Mouse (Mus musculus) induced T-regulatory cell, adult 2 months (primary cell): ENCODE measurements around the gene Mettl26.
A peak's percentile ranks its signal among the peaks of the same experiment; 100 is the strongest.

Experiments
- DNase-seq: peaks from one replicate; pipeline ENCODE4 v3.0.0-alpha.2; 2012; ENCODE audit warnings: low read depth

Gene Mettl26

GRCm38 (mm10) chr17:25886806-25887205 is 11.9 kb downstream of the Mettl26 start:
- DNase-seq, result no peak

DNA sequence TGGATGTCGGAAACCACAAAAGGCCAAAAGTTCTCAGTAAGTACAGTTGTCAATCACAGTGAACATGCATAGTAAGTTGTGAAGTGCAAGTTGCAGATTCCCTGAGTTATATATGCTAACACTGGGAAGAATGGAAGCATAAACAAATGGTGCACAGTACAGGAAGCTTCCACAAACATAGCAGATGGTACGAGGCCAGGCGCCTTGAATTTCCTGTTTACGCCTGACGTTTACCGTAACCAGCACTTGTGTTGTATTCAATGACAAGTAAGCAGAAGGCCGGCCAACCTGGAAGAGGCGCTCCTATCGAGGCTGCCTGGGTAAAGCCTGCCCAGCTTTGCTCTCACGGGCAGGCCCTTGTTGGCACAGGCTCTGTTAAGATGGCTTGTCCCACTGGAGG is 12.6 kb downstream of the Mettl26 start:
- DNase-seq, result peak; percentile 43

DNA sequence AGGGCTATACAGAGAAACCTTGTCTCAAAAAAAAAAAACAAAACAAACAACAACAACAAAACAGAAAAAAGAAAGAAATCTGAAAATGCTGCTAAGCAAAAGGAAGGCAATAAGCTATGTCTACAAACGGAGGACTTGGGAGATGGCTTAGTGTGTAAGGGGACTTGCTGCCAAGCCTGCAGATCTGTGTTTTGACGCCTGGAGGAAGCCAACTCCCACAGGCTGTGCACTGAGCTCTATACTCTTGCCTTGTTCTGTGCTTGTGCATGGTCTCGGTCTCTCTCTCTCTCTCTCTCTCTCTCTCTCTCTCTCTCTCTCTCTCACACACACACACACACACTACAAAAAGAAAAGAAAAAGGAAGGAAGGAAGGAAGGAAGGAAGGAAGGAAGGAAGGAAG is 14.0 kb downstream of the Mettl26 start:
- DNase-seq, result no peak

GRCm38 (mm10) chr17:25893975-25894617 is 19.2 kb downstream of the Mettl26 start:
- peak; percentile 77 for DNase-seq

- no peak for DNase-seq
Measured at GRCm38 (mm10) chr17:25895415-25895814, 20.5 kb downstream of the Mettl26 start.

DNA sequence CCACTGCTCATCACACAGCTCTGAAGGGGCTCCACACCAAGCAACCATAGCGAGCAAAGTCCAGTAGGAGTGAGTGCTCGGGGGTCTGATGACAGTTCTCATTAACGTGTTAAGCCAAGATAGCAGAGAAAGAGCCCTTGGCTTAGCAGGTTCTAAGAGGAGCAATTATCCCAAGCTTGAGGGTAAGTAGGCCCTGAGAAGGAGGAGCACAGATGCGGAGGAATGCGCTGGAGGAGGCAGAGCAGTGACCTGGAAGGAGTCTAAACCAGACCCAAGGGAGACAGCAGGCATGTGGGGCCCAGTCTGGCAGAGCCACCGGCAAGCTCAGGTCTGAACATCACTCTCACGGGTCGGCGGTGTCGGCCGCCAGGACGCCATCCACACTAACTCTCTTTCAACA is 21.0 kb downstream of the Mettl26 start:
- no peak for DNase-seq

DNA sequence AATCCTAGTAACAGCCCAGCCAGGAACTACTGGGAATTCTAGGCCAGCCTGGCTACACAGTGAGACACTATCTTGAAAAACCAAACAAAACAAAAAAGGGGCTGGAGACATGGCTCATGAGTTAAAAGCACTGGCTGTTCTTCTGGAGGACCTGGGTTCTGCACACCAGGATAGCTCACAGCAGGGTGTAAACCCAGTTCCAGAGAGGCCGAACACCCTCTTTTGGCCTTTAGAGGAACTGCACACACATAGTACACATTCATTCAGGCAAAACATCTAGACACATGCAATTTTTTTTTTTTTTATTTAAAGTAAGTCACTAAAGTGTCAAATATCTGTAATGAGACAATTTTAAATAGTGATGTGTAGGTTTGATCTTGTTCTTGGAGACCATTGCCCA is 25.3 kb downstream of the Mettl26 start:
- no peak for DNase-seq

DNA sequence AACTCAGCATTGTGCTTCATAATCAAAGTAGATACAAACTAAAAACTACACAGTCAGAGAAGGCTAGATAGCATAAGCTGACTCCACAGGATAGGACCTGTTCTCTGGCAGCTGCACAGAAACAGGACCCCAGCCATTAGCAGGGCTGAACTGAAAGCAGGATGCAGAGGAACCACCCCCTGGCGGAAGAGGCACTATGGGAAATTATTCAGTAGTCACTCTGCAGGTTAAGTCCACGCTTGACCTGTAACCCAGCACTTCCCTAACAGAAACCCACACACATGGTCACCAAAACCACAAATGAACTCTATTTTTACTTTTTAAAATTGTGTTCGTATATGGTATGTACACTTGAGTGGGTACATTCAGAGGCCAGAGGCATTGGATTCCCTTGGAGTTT is 28.2 kb downstream of the Mettl26 start:
- no peak for DNase-seq

GRCm38 (mm10) chr17:25907640-25908039 is 32.8 kb downstream of the Mettl26 start:
- DNase-seq, result no peak

DNA sequence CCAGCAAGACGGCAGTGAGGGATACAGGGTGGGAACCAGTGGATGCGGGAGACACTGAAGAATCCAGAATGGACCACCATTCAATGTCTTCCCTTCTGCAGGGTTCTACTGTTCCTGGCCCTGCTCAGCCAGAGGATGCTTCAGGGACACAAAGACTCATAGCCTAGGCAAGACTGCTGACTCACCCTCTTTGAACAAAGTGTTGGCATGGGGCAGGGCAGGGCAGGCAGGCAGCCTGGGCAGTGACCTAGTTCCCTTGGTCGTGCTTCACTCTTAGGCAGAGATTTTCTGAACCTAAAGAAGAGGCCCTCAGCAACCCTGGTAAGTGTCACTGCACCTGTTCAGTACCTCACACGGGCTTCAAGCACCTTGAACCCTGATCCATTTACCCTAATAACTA is 36.9 kb downstream of the Mettl26 start:
- DNase-seq, result no peak

DNA sequence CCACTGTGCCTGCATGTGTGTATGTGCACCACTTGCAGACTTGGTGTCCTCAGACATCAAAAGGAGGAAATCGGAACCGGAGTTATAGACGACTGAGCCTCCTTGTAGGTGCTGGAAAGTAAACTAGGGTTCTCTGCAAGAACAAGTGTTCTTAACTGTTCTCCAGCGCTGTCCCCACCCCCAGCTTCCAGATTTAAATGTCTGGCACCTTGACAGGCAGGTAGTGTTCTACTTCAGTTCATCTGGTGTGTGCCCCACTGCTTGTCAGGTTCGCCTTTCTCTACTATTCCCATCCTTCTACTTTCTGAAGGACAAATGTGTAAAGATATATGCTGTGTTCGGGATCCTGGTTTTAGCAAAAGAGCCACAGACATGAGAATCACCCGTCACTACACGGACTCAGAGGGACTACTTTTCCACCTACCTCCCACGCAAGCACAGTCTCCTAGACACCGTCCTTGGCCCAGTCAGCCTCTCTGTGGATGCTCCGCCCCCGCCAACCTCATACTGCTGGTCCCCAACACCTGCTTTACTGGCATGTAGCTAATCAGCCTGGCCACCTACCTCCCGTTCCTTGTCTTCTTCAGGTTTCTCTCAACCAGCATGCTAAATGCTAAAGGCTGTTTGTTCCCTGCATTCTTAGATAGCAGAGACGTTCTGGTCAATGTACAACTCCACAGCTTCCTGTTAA is 38.5 kb downstream of the Mettl26 start:
- DNase-seq, result no peak

DNA sequence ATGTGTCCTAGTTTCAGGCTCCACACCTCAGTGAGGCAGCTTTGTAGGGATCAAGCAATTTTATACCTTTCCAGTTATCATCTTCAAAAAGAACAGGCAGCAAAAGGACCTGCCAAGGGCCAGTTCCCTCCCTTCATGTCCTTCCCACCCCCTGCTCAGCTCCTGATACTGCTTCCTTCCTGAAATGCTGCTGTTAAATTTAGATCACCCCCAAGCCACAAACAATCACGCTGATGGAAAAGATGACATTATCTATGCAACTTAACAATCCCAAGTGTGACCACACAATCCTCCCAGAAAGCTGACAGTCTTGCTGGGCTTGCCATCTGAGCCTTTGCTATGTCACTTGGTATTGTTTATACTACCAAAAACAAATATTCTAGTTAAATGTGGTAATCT is 39.0 kb downstream of the Mettl26 start:
- no peak for DNase-seq

GRCm38 (mm10) chr17:25914295-25914694 is 39.4 kb downstream of the Mettl26 start:
- DNase-seq, result no peak

DNA sequence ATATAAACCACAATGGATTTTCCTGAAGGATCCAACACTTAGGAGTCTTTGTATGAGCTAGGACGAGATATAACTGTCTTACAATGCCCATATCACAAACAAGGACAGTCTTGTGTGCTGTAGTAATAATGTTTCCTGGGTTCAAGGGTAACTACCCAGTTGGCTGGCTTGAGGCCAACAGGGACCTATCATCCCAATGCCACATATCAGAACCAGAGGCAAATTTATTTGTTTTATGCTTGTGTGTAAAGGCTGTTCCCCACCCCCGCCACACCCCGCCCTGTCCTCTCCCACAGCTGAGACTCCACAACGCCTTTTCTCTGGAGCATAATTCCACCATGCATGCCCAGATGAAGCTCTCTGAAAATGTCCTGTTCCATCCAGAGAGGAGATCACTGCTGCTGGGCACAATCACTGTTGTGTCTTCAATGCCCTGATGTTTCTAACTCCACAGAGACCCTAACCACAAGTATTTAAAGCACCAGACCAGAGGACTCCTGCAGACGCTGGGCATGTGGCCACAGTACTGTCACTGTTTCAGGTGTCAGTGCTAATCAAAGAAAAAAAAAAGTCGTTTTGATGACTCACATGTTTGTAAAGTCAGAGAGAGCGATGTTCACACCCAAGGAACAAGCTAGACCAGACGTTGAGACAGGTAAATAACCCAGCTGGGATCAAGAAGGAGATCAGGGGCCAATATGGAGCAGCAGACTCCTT is 42.2 kb downstream of the Mettl26 start:
- no peak for DNase-seq

GRCm38 (mm10) chr17:25918037-25918750 is 43.3 kb downstream of the Mettl26 start:
- DNase-seq, result no peak

DNA sequence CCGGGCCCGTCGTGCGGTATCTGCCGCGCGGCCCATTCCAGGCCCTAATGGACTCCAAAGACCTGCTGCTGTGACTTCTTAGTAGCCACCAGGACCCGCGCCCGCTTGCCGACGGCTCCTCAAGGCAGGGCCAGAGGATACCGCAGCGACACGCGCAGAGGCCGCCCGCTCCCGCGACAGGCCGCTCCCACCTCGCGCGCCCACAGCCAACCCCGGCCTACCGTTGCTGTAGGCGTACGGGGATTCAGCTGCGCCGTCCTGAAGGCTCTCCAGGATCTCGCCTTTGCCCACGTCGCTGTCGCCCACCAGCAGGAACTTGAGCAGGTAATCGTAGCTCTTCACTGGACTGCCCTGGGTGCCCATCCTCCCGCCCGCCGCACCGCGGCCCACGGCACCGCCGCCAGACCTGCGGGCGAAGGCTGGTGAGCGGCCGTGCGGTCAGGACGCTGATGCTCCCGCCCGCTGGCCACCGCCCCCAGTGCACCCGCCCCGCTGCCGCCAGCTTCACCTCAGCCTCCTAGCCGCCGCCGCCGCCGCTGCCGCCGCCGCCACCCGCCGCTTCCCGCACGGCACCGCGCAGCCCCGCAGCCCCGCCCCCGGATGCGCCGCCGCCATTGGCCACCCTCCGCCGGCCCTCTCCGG is 44.4 kb downstream of the Mettl26 start, which contains the start of gene Rab40c:
TSS of gene Rab40c (minus strand) at position 584 of the 642 bp plus-strand sequence.
- peak; percentile 73 for DNase-seq

DNA sequence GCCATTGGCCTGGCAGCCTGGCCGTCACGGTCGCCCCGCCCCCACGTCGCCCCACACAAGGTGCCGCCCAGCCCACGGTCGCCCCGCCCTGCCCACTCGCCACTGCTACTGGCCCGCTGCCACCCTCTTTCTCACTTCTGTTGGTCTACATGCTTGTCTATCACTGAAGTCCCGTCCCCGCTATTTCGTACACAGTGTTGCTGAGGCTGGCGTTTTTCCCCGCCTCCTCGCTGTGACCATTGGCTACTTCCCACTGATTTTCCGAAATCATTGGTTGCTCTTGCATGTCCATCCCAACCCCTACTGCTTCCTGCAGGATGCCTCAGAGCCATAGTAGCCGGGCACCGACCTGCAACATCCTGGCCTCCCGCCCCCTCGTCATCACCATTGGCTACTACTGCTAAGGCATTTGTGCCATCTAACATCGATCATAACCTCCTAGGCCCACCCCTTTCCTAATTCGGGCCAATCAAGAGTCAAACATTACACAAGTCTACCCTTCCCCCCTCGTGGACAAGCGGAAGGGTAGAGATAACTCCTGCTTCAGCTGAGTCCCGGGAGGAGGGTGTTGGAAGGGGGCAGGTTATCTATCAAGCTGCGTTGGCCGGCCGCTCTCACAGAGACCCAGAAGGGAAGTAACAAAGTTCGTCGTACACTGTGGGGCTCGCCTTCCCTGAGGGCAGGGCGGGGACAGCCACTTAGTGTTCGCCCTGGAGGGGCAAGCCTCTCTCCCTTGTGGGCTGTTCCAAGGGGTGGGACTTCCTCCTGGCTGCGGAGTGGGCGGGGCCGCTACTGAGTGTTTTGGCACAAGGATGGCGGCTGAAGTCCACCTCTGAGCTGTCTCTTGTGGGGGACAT is 45.1 kb downstream of the Mettl26 start:
- peak; percentile 99 for DNase-seq

DNA sequence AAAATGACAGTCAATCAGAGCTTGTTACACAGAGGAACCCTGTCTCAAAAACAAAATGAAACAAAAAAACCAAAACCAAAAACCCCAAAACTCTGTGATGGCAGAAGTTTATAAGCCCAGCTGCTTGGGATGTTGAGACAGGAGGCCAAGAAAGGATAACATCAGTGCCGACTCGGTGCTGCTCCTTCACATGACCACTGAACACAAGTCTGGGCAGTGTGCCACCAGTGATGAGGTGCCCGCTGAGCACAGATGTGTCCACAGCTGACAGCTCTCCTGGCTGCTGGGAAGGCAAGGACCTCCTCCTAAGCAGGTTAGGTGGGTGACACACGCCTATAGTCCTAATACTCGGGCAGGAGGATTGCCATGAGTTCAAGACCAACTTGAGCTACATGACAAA is 47.2 kb downstream of the Mettl26 start:
- no peak for DNase-seq

- no peak for DNase-seq
Measured at GRCm38 (mm10) chr17:25925348-25925747, 50.5 kb downstream of the Mettl26 start.
